Mouse (Mus musculus) MEL (cell line): Measurements from ENCODE around the gene Riox1. TPM values are rescaled to one million over a fixed set of nuclear protein-coding genes. Genes with fewer than 3 reads are reported as not detected.
A peak's percentile ranks its signal among the peaks of the same experiment; 100 is the strongest.

ENCODE experiments used
- DNase-seq: peaks from one replicate; pipeline ENCODE4 v3.0.0; 2011; ENCODE audit warnings: low read depth, low spot score
- H3K27ac ChIP-seq: 2 replicates; pipeline ENCODE4 v1.5.1; 2012; ENCODE audit warnings: low read depth, mild to moderate bottlenecking, control low read depth, low read length, moderate library complexity; ENCODE audit not compliant: control insufficient read depth
- H3K27me3 ChIP-seq, 2 experiments: fragments of 150-350 bp in 1 of 2; sonication (generic) in 1 of 2; 2 replicates each; pipeline ENCODE4 v1.6.1; 2012; ENCODE audit warnings: low read length in 2 of 2, mild to moderate bottlenecking in 2 of 2, improper control_type of control experiment in 1 of 2, moderate library complexity in 1 of 2; ENCODE audit not compliant: insufficient read depth in 2 of 2, control insufficient read depth in 1 of 2
- H3K36me3 ChIP-seq, 2 experiments: 2 replicates each; pipeline ENCODE4 v1.6.1; 2012 to 2014; ENCODE audit warnings: low read length in 2 of 2, improper control_type of control experiment in 1 of 2, inconsistent platforms in 1 of 2, mild to moderate bottlenecking in 1 of 2; ENCODE audit not compliant: insufficient read depth in 2 of 2, control insufficient read depth in 1 of 2
- H3K4me1 ChIP-seq, 2 experiments: fragments of 150-350 bp in 1 of 2; sonication (generic) in 1 of 2; 2 replicates each; pipeline ENCODE4 v1.6.1; 2012; ENCODE audit warnings: low read length in 2 of 2, improper control_type of control experiment in 1 of 2, mild to moderate bottlenecking in 1 of 2; ENCODE audit not compliant: insufficient read depth in 2 of 2, control insufficient read depth in 1 of 2
- H3K4me3 ChIP-seq, 2 experiments: fragments of 150-350 bp in 1 of 2; sonication (generic) in 1 of 2; 2 replicates each; pipeline ENCODE4 v1.5.1; 2012; ENCODE audit warnings: low read depth in 2 of 2, low read length in 2 of 2, mild to moderate bottlenecking in 2 of 2, moderate library complexity in 2 of 2, control low read depth in 1 of 2, improper control_type of control experiment in 1 of 2; ENCODE audit not compliant: control insufficient read depth in 1 of 2, insufficient read depth in 1 of 2
- H3K79me2 ChIP-seq: 2 replicates; pipeline ENCODE4 v1.6.1; 2012; ENCODE audit warnings: mild to moderate bottlenecking, low read length, moderate library complexity; ENCODE audit not compliant: control insufficient read depth, poor library complexity, insufficient read depth
- H3K9ac ChIP-seq: 2 replicates; pipeline ENCODE4 v1.6.1; 2012; ENCODE audit warnings: low read depth, mild to moderate bottlenecking, control low read depth, low read length, moderate library complexity; ENCODE audit not compliant: control insufficient read depth, poor library complexity, severe bottlenecking
- H3K9me3 ChIP-seq: fragments of 150-350 bp; sonication (generic); replicated peaks from 2 replicates; pipeline ENCODE4 v1.6.1; 2012; ENCODE audit warnings: mild to moderate bottlenecking, low read length, improper control_type of control experiment, moderate library complexity; ENCODE audit not compliant: insufficient read depth
- BHLHE40 ChIP-seq: IDR thresholded peaks from 2 replicates; pipeline ENCODE4 v1.6.1; 2012; ENCODE audit warnings: low read depth, mild to moderate bottlenecking, inconsistent platforms, low read length, improper control_type of control experiment, borderline replicate concordance
- CHD1 ChIP-seq: IDR thresholded peaks from 2 replicates; pipeline ENCODE4 v1.6.1; 2012; ENCODE audit warnings: low read depth, mild to moderate bottlenecking, inconsistent platforms, low read length, improper control_type of control experiment
- CHD2 ChIP-seq: IDR thresholded peaks from 2 replicates; pipeline ENCODE4 v1.6.1; 2011; ENCODE audit warnings: low read length, improper control_type of control experiment
- CTCF ChIP-seq, 3 experiments: IDR thresholded peaks in 2 of 3; conservative IDR thresholded peaks in 1 of 3; 2 replicates each; pipeline ENCODE4 v1.5.1; 2011 to 2012; ENCODE audit warnings: low read length in 3 of 3, low read depth in 2 of 3, mild to moderate bottlenecking in 2 of 3, improper control_type of control experiment in 1 of 3, inconsistent platforms in 1 of 3, mixed read lengths in 1 of 3, moderate library complexity in 1 of 3; ENCODE audit not compliant: control insufficient read depth in 1 of 3, insufficient read depth in 1 of 3, poor library complexity in 1 of 3, severe bottlenecking in 1 of 3
- E2F4 ChIP-seq: IDR thresholded peaks from 2 replicates; pipeline ENCODE4 v1.6.1; 2011; ENCODE audit warnings: low read depth, low read length, improper control_type of control experiment, borderline replicate concordance
- ELF1 ChIP-seq: IDR thresholded peaks from 2 replicates; pipeline ENCODE4 v1.6.1; 2014; ENCODE audit warnings: low read depth, mild to moderate bottlenecking, inconsistent platforms, low read length, improper control_type of control experiment, moderate library complexity
- EP300 ChIP-seq, 2 experiments: IDR thresholded peaks; 2 replicates each; pipeline ENCODE4 v1.6.1; 2011; ENCODE audit warnings: improper control_type of control experiment in 2 of 2, low read length in 2 of 2, low read depth in 1 of 2, mild to moderate bottlenecking in 1 of 2
- ETS1 ChIP-seq: IDR thresholded peaks from 2 replicates; pipeline ENCODE4 v1.6.1; 2012; ENCODE audit warnings: low read depth, mild to moderate bottlenecking, inconsistent platforms, low read length, improper control_type of control experiment, moderate library complexity
- GABPA ChIP-seq: IDR thresholded peaks from 2 replicates; pipeline ENCODE4 v1.6.1; 2012; ENCODE audit warnings: low read depth, mild to moderate bottlenecking, inconsistent platforms, low read length, improper control_type of control experiment, moderate library complexity
- GATA1 ChIP-seq: IDR thresholded peaks from 2 replicates; pipeline ENCODE4 v1.6.1; 2011; ENCODE audit warnings: low read depth, low read length, improper control_type of control experiment
- HCFC1 ChIP-seq: IDR thresholded peaks from 2 replicates; pipeline ENCODE4 v1.6.1; 2012; ENCODE audit warnings: low read depth, mild to moderate bottlenecking, inconsistent platforms, low read length, improper control_type of control experiment, moderate library complexity
- JUND ChIP-seq: IDR thresholded peaks from 2 replicates; pipeline ENCODE4 v1.6.1; 2011; ENCODE audit warnings: low read depth, mild to moderate bottlenecking, improper control_type of control experiment, low read length
- KAT2A ChIP-seq: conservative IDR thresholded peaks from 2 replicates; pipeline ENCODE4 v1.6.1; 2012; ENCODE audit warnings: low read depth, low read length, improper control_type of control experiment, inconsistent platforms
- MAFK ChIP-seq: IDR thresholded peaks from 2 replicates; pipeline ENCODE4 v1.6.1; 2011; ENCODE audit warnings: low read depth, mild to moderate bottlenecking, low read length, improper control_type of control experiment, borderline replicate concordance
- MAX ChIP-seq: IDR thresholded peaks from 2 replicates; pipeline ENCODE4 v1.6.1; 2011; ENCODE audit warnings: low read length, improper control_type of control experiment
- MAZ ChIP-seq: IDR thresholded peaks from 2 replicates; pipeline ENCODE4 v1.6.1; 2012; ENCODE audit warnings: low read depth, mild to moderate bottlenecking, inconsistent platforms, low read length, improper control_type of control experiment
- MEF2A ChIP-seq: IDR thresholded peaks from 2 replicates; pipeline ENCODE4 v1.6.1; 2014; ENCODE audit warnings: low read depth, mild to moderate bottlenecking, inconsistent platforms, low read length, improper control_type of control experiment; ENCODE audit not compliant: poor library complexity, insufficient replicate concordance, severe bottlenecking; ENCODE audit errors: extremely low read depth
- MXI1 ChIP-seq: IDR thresholded peaks from 2 replicates; pipeline ENCODE4 v1.6.1; 2011; ENCODE audit warnings: mild to moderate bottlenecking, low read depth, low read length, improper control_type of control experiment
- MYB ChIP-seq: IDR thresholded peaks from 2 replicates; pipeline ENCODE4 v1.6.1; 2011; ENCODE audit warnings: mild to moderate bottlenecking, low read depth, low read length, improper control_type of control experiment
- MYC ChIP-seq: IDR thresholded peaks from 2 replicates; pipeline ENCODE4 v1.6.1; 2011; ENCODE audit warnings: low read depth, mild to moderate bottlenecking, low read length, improper control_type of control experiment, moderate library complexity
- NELFE ChIP-seq: IDR thresholded peaks from 2 replicates; pipeline ENCODE4 v1.6.1; 2011; ENCODE audit warnings: low read depth, low read length, improper control_type of control experiment
- NRF1 ChIP-seq: IDR thresholded peaks from 2 replicates; pipeline ENCODE4 v1.6.1; 2014; ENCODE audit warnings: low read depth, mild to moderate bottlenecking, inconsistent platforms, low read length, improper control_type of control experiment, moderate library complexity; ENCODE audit not compliant: poor library complexity, insufficient read depth, severe bottlenecking
- POLR2A ChIP-seq, 2 experiments: IDR thresholded peaks; 2 replicates each; pipeline ENCODE4 v1.6.1; 2011 to 2012; ENCODE audit warnings: low read length in 2 of 2, mild to moderate bottlenecking in 2 of 2, control low read depth in 1 of 2, improper control_type of control experiment in 1 of 2, low read depth in 1 of 2, moderate library complexity in 1 of 2; ENCODE audit not compliant: control insufficient read depth in 1 of 2, insufficient read depth in 1 of 2, poor library complexity in 1 of 2
- POLR2AphosphoS2 ChIP-seq: IDR thresholded peaks from 2 replicates; pipeline ENCODE4 v1.6.1; 2011; ENCODE audit warnings: low read length, improper control_type of control experiment
- POLR2AphosphoS5 ChIP-seq: IDR thresholded peaks from 2 replicates; pipeline ENCODE4 v1.6.1; 2012; ENCODE audit warnings: low read depth, borderline replicate concordance, mild to moderate bottlenecking, inconsistent platforms, low read length, moderate library complexity, mixed read lengths
- RAD21 ChIP-seq: IDR thresholded peaks from 2 replicates; pipeline ENCODE4 v1.6.1; 2011; ENCODE audit warnings: mild to moderate bottlenecking, low read depth, low read length, improper control_type of control experiment
- RCOR1 ChIP-seq: IDR thresholded peaks from 2 replicates; pipeline ENCODE4 v1.6.1; 2012; ENCODE audit warnings: low read depth, mild to moderate bottlenecking, inconsistent platforms, low read length, improper control_type of control experiment
- SIN3A ChIP-seq: IDR thresholded peaks from 2 replicates; pipeline ENCODE4 v1.6.1; 2012; ENCODE audit warnings: low read length, improper control_type of control experiment, inconsistent platforms
- TAL1 ChIP-seq: IDR thresholded peaks from 2 replicates; pipeline ENCODE4 v1.6.1; 2012; ENCODE audit warnings: mild to moderate bottlenecking, inconsistent platforms, low read length, moderate library complexity, mixed read lengths
- TBP ChIP-seq: IDR thresholded peaks from 2 replicates; pipeline ENCODE4 v1.8.0; 2011; ENCODE audit warnings: low read depth, low read length, improper control_type of control experiment
- TCF12 ChIP-seq: IDR thresholded peaks from 2 replicates; pipeline ENCODE4 v1.6.1; 2014; ENCODE audit warnings: low read depth, mild to moderate bottlenecking, inconsistent platforms, low read length, improper control_type of control experiment, moderate library complexity
- USF1 ChIP-seq: IDR thresholded peaks from 2 replicates; pipeline ENCODE4 v1.6.1; 2014; ENCODE audit warnings: low read depth, mild to moderate bottlenecking, inconsistent platforms, low read length, improper control_type of control experiment, moderate library complexity
- USF2 ChIP-seq, 2 experiments: IDR thresholded peaks; 2 replicates each; pipeline ENCODE4 v1.6.1; 2011 to 2012; ENCODE audit warnings: improper control_type of control experiment in 2 of 2, low read length in 2 of 2, borderline replicate concordance in 1 of 2, inconsistent platforms in 1 of 2, low read depth in 1 of 2, mild to moderate bottlenecking in 1 of 2; ENCODE audit not compliant: insufficient read depth in 1 of 2
- ZC3H11A ChIP-seq: IDR thresholded peaks from 2 replicates; pipeline ENCODE4 v1.6.1; 2012; ENCODE audit warnings: low read depth, mild to moderate bottlenecking, inconsistent platforms, low read length, improper control_type of control experiment
- ZKSCAN1 ChIP-seq: IDR thresholded peaks from 2 replicates; pipeline ENCODE4 v1.6.1; 2012; ENCODE audit warnings: low read depth, mild to moderate bottlenecking, inconsistent platforms, low read length, improper control_type of control experiment, moderate library complexity
- ZMIZ1 ChIP-seq: IDR thresholded peaks from 2 replicates; pipeline ENCODE4 v1.6.1; 2012; ENCODE audit warnings: low read depth, mild to moderate bottlenecking, inconsistent platforms, low read length, improper control_type of control experiment, moderate library complexity
- ZNF384 ChIP-seq: IDR thresholded peaks from 2 replicates; pipeline ENCODE4 v1.6.1; 2012; ENCODE audit warnings: low read depth, mild to moderate bottlenecking, inconsistent platforms, low read length, improper control_type of control experiment
- polyA plus RNA-seq, 2 experiments: library from polyadenylated mRNA; stranded (reverse) in 1 of 2; unstranded in 1 of 2; fragments of >175 nt in 1 of 2; fragments of >200 nt in 1 of 2; gene quantifications; 2 replicates each; pipeline versions ENCODE4 v1.2.1 to v1.2.4; 2012; ENCODE audit warnings: low replicate concordance in 2 of 2, low read depth in 1 of 2; ENCODE audit not compliant: insufficient read length in 2 of 2, insufficient read depth in 1 of 2, missing spikeins in 1 of 2
- total RNA-seq: library from RNA; depleted of rRNA; stranded (reverse); fragments of 300-350 nt; gene quantifications from 2 replicates; pipeline ENCODE4 v1.2.3, GENCODE M21; 2012

Riox1 gene
- total and polyA plus RNA-seq, 3 experiments: 46.6 to 47.1 TPM; not detected in 1

- peak; percentile 82 for DNase-seq
- H3K4me3 ChIP-seq: peak overlapping the region in 1 of 2 experiments; percentile 11; a peak in 1 of 4 replicates
- H3K9me3 ChIP-seq: no peaks in the 10 kb centered on the region
- H3K4me1 ChIP-seq: peaks cover 16 to 18% of the 10 kb centered on the region in 2 experiments
- H3K79me2 ChIP-seq: no peaks in the 10 kb centered on the region
- H3K27me3 ChIP-seq: no peaks in the 10 kb centered on the region
- H3K9ac ChIP-seq: no peak overlapping the region
- peaks cover 0 to 24% of the 10 kb centered on the region in 2 experiments; a peak in 2 of 4 replicates for H3K36me3 ChIP-seq
- peak overlapping the region; percentile 72 for H3K27ac ChIP-seq
- peak; percentile 67 for TF ChIP-seq TBP
- no peak for TF ChIP-seq POLR2AphosphoS5
- no peak; the same call in 1 of the 2 replicates for TF ChIP-seq HCFC1
- TF ChIP-seq POLR2A (IDR thresholded peaks at IDR 0.05; ENCODE audit: control insufficient read depth in 1 of 2, insufficient read depth in 1 of 2, low read depth in 1 of 2, low read length in 2 of 2, poor library complexity in 1 of 2): no peak
- no peak for TF ChIP-seq POLR2AphosphoS2
- peak; percentile 90 for TF ChIP-seq GATA1
- TF ChIP-seq ELF1: peak; percentile 12; the same call in 1 of the 2 replicates
- peak; percentile 86 to 87 for TF ChIP-seq EP300 (IDR thresholded peaks at IDR 0.05; ENCODE audit: low read depth in 1 of 2, low read length in 2 of 2)
- TF ChIP-seq MXI1: no peak
- 0 out of 2 replicates have a peak, but pooled peaks have one; percentile 50 for TF ChIP-seq MYB
- no peak for TF ChIP-seq CHD1
- peak; percentile 75; the same call in 1 of the 2 replicates for TF ChIP-seq SIN3A
- no peak for TF ChIP-seq NRF1
- TF ChIP-seq MAFK: peak; percentile 25; the same call in 1 of the 2 replicates
- TF ChIP-seq MAZ: no peak
- TF ChIP-seq NELFE: no peak
- peak; percentile 79 for TF ChIP-seq TCF12
- peak; percentile 93 for TF ChIP-seq ETS1
- no peak for TF ChIP-seq USF1
- no peak; the same call in 1 of the 2 replicates for TF ChIP-seq CHD2
- TF ChIP-seq ZMIZ1: no peak
- TF ChIP-seq RCOR1: peak; percentile 83
- no peak for TF ChIP-seq E2F4
- TF ChIP-seq GABPA: no peak
- TF ChIP-seq CTCF (IDR thresholded peaks at IDR 0.05 in 2 of 3, conservative IDR thresholded peaks at IDR 0.05 in 1 of 3; ENCODE audit: control insufficient read depth in 1 of 3, insufficient read depth in 1 of 3, low read depth in 2 of 3, low read length in 3 of 3, poor library complexity in 1 of 3, severe bottlenecking in 1 of 3): no peak
- no peak for TF ChIP-seq JUND
- TF ChIP-seq MEF2A: no peak
- TF ChIP-seq USF2 (IDR thresholded peaks at IDR 0.05; ENCODE audit: borderline replicate concordance in 1 of 2, insufficient read depth in 1 of 2, low read depth in 1 of 2, low read length in 2 of 2): no peak
- TF ChIP-seq KAT2A: no peak
- TF ChIP-seq ZC3H11A: no peak
- TF ChIP-seq ZKSCAN1: peak; percentile 21; the same call in 1 of the 2 replicates
- TF ChIP-seq BHLHE40: peak; percentile 66; the same call in 1 of the 2 replicates
- TF ChIP-seq MAX: no peak
- peak; percentile 33; the same call in 1 of the 2 replicates for TF ChIP-seq MYC
- no peak for TF ChIP-seq TAL1
- TF ChIP-seq RAD21: no peak
- TF ChIP-seq ZNF384: peak; percentile 6; the same call in 1 of the 2 replicates
Measured at GRCm38 (mm10) chr12:84000418-84000817, 50.0 kb downstream of the Riox1 start.
